9 mouse cellular contexts compared by ENCODE assay signal in genomic region chr2:85047081-85047480, GRCm38 (mm10). TPM values are rescaled to one million over a fixed set of nuclear protein-coding genes. Genes with fewer than 3 reads are reported as not detected.
DNase-seq lines count a peak whose midpoint lies in the region; ATAC-seq and TF ChIP-seq lines count a peak whose summit lies in the region.
"Had no signal": no experiment of that assay in that cellular context is flagged by ENCODE, and none has a peak within 500 bp of the region (broad histone marks: within the 10 kb centered on the region; RNA-seq: fewer than 3 reads in every experiment).

No protein-coding gene starts in this region.

- H3K9ac ChIP-seq in hindbrain, embryonic 15.5 days: peak overlapping the region; percentile 73

- ATAC-seq in erythroblast, adult 5-6 weeks (replicated peaks; ENCODE audit: low FRiP score, poor library complexity, severe bottlenecking): no peak
- no peak for ATAC-seq in G1E (ENCODE audit: extremely low read depth, insufficient number of reproducible peaks, low FRiP score, poor library complexity, severe bottlenecking)
- ATAC-seq in hindbrain, embryonic 15.5 days (ENCODE audit: low FRiP score, low read depth): no peak

- 56% methylated on average over 10 of the region's 10 CpGs for WGBS in hindbrain, embryonic 15.5 days

- H3K9me3 ChIP-seq in erythroblast, embryonic 14.5 days (ENCODE audit: control insufficient read depth, low read length): no peaks in the 10 kb centered on the region
- H3K9me3 ChIP-seq in G1E (replicated peaks): no peaks in the 10 kb centered on the region
- no peaks in the 10 kb centered on the region for H3K9me3 ChIP-seq in hindbrain, embryonic 15.5 days

- peaks cover 40% of the 10 kb centered on the region for H3K27me3 ChIP-seq in erythroblast, embryonic 14.5 days (ENCODE audit: control insufficient read depth)
- H3K27me3 ChIP-seq in G1E (ENCODE audit: insufficient read depth, low read length): peaks cover 6% of the 10 kb centered on the region; the same call in 1 of the 2 replicates
- H3K27me3 ChIP-seq in hindbrain, embryonic 15.5 days: no peaks in the 10 kb centered on the region

- TF ChIP-seq CTCF in G1E (IDR thresholded peaks at IDR 0.05; ENCODE audit: low read depth, low read length): no peak

- peak overlapping the region; percentile 91 for H3K27ac ChIP-seq in hindbrain, embryonic 15.5 days (replicated peaks)

- H3K4me1 ChIP-seq in erythroblast, embryonic 14.5 days (ENCODE audit: control insufficient read depth): peaks cover 50% of the 10 kb centered on the region
- peaks cover 59% of the 10 kb centered on the region for H3K4me1 ChIP-seq in G1E (ENCODE audit: insufficient read depth, low read depth, low read length)
- H3K4me1 ChIP-seq in hindbrain, embryonic 15.5 days (replicated peaks): peaks cover 37% of the 10 kb centered on the region

- peaks cover 58% of the 10 kb centered on the region for H3K36me3 ChIP-seq in erythroblast, embryonic 14.5 days (ENCODE audit: control insufficient read depth)
- peaks cover 60% of the 10 kb centered on the region for H3K36me3 ChIP-seq in G1E (replicated peaks)
- H3K36me3 ChIP-seq in hindbrain, embryonic 15.5 days: peaks cover 52% of the 10 kb centered on the region

- H3K4me2 ChIP-seq in hindbrain, embryonic 15.5 days: peak overlapping the region; percentile 58

- H3K4me3 ChIP-seq in erythroblast, embryonic 14.5 days (replicated peaks): peak overlapping the region; percentile 69
- H3K4me3 ChIP-seq in G1E (ENCODE audit: low read depth, low read length): peak overlapping the region; percentile 71; the same call in 1 of the 2 replicates
- peak overlapping the region; percentile 85 for H3K4me3 ChIP-seq in hindbrain, embryonic 15.5 days

- DNase-seq in G1E (ENCODE audit: low spot score): no peak
- peak; percentile 32 for DNase-seq in lung, postnatal 10 days
- no peak for DNase-seq in left cerebral cortex, adult 18-20 months (ENCODE audit: low spot score in 2 of 2)
- DNase-seq in urinary bladder, postnatal 36 days (ENCODE audit: low spot score in 2 of 2): no peak
- no peak for DNase-seq in embryo, embryonic 10.5 days (ENCODE audit: low spot score)

RNA-seq across cellular contexts. Expression of gene Tnks1bp1, which starts 0.7 kb away (rescaled TPM):
- polyA plus RNA-seq in erythroblast, embryonic 14.5 days (2012): 0.11 and 0.17 TPM in 2 replicates
- not detected in 2 replicates for total RNA-seq in erythroblast, adult 5-6 weeks (2015; ENCODE audit: low replicate concordance)
- total RNA-seq in erythroblast, adult 5-6 weeks (2017; ENCODE audit: low replicate concordance): 1.2 and 1.5 TPM in 2 replicates
- total RNA-seq in G1E (2014; fragmentation: Nextera tagmentation) (2.6 and 3.0 TPM in 2 replicates), G1E (2017) (1.7 and 2.8 TPM in 2 replicates)
- 5.2 and 5.7 TPM in 2 replicates for polyA plus RNA-seq in G1E (2012)
- 24.4 and 24.8 TPM in 2 replicates for polyA plus RNA-seq in hindbrain, embryonic 15.5 days (2015; fragmentation: Nextera tagmentation; extraction: Ambion mirVana)
- total RNA-seq in left cerebral cortex, adult 18-20 months (2021): 100 to 1,000 TPM; 128 to 136 TPM

RNA-seq across cellular contexts. Expression of gene P2rx3, which starts 9.8 kb away (rescaled TPM):
- not detected in 2 replicates for polyA plus RNA-seq in erythroblast, embryonic 14.5 days (2012)
- total RNA-seq in erythroblast, adult 5-6 weeks (2015; ENCODE audit: low replicate concordance): not detected in 2 replicates
- not detected in 2 replicates for total RNA-seq in erythroblast, adult 5-6 weeks (2017; ENCODE audit: low replicate concordance)
- total RNA-seq in G1E (2014; fragmentation: Nextera tagmentation) (0.39 and 0.60 TPM in 2 replicates), G1E (2017) (0.05 and 0.06 TPM in 2 replicates)
- not detected in 2 replicates for polyA plus RNA-seq in G1E (2012)
- polyA plus RNA-seq in hindbrain, embryonic 15.5 days (2015; fragmentation: Nextera tagmentation; extraction: Ambion mirVana): 7.3 and 14.2 TPM in 2 replicates
- total RNA-seq in left cerebral cortex, adult 18-20 months (2021): 1 to 10 TPM; 1.9 to 2.1 TPM

RNA-seq across cellular contexts. Expression of gene Ssrp1, which starts 10.0 kb away (rescaled TPM):
- 10.0 and 10.9 TPM in 2 replicates for polyA plus RNA-seq in erythroblast, embryonic 14.5 days (2012)
- total RNA-seq in erythroblast, adult 5-6 weeks (2015; ENCODE audit: low replicate concordance): 54.8 and 61.9 TPM in 2 replicates
- total RNA-seq in erythroblast, adult 5-6 weeks (2017; ENCODE audit: low replicate concordance): 111 and 113 TPM in 2 replicates
- total RNA-seq in G1E (2014; fragmentation: Nextera tagmentation): 168 and 190 TPM in 2 replicates
- total RNA-seq in G1E (2017): 304 and 315 TPM in 2 replicates
- polyA plus RNA-seq in G1E (2012): 54.9 and 111 TPM in 2 replicates
- polyA plus RNA-seq in hindbrain, embryonic 15.5 days (2015; fragmentation: Nextera tagmentation; extraction: Ambion mirVana): 166 and 171 TPM in 2 replicates
- total RNA-seq in left cerebral cortex, adult 18-20 months (2021): 100 to 1,000 TPM; 105 to 109 TPM

RNA-seq across cellular contexts. Expression of gene Prg3, which starts 59.1 kb away (rescaled TPM):
- 0.04 TPM in 1 of 2 replicates, not detected in the other for polyA plus RNA-seq in erythroblast, embryonic 14.5 days (2012)
- 21.7 and 30.7 TPM in 2 replicates for total RNA-seq in erythroblast, adult 5-6 weeks (2015; ENCODE audit: low replicate concordance)
- 20.4 and 21.9 TPM in 2 replicates for total RNA-seq in erythroblast, adult 5-6 weeks (2017; ENCODE audit: low replicate concordance)
- total RNA-seq in G1E (2014; fragmentation: Nextera tagmentation) (not detected in 2 replicates), G1E (2017) (88.3 and 92.3 TPM in 2 replicates)
- 0.42 and 0.70 TPM in 2 replicates for polyA plus RNA-seq in G1E (2012)
- not detected in 2 replicates for polyA plus RNA-seq in hindbrain, embryonic 15.5 days (2015; fragmentation: Nextera tagmentation; extraction: Ambion mirVana)
- not detected for total RNA-seq in left cerebral cortex, adult 18-20 months (2021)
- polyA plus RNA-seq: gonadal fat pad, adult 2 months had no signal

Comparison
In these comparisons a context has a peak if more than half of its experiments do, and no peak if none do; other contexts are left out.
1. RNA of gene Tnks1bp1, which starts 0.7 kb away (total RNA-seq): 128 to 136 TPM in left cerebral cortex, adult 18-20 months; 1.7 to 3.0 TPM in G1E and 1.2 to 1.5 TPM in erythroblast, adult 5-6 weeks; every median in the first group is over 10 times any median in the second.
2. Peak in every context shown above with its lines, with median percentiles within 50 percentile points of each other: H3K4me3 ChIP-seq.